Mouse (Mus musculus) layer of hippocampus, adult 18-20 months (tissue): ENCODE data around the gene Atp2a2. TPM values are rescaled to one million over a fixed set of nuclear protein-coding genes. Genes with fewer than 3 reads are reported as not detected.
"Not testable (repeated sequence)": the region's sequence is repeated elsewhere in the genome, so short reads cannot be mapped to it uniquely, and the experiment has no call there.

ENCODE experiments used
- DNase-seq, 2 experiments: peaks; one replicate each; pipeline ENCODE4 v3.0.0; 2022; ENCODE audit warnings: low spot score in 2 of 2
- total RNA-seq, 2 experiments: library from RNA; stranded (reverse); gene quantifications; 2 replicates each; pipeline ENCODE4 v1.2.3; 2021

Gene Atp2a2
- total RNA-seq, 2 experiments from 2014 or later, result 601 to 621 TPM

GRCm38 (mm10) chr5:122454442-122454841, 47.6 kb downstream of the Atp2a2 start:
- no peak for DNase-seq

- no peak for DNase-seq
Measured at GRCm38 (mm10) chr5:122453188-122453587, 48.8 kb downstream of the Atp2a2 start.

GRCm38 (mm10) chr5:122452194-122452593, 49.8 kb downstream of the Atp2a2 start:
- no peak for DNase-seq

GRCm38 (mm10) chr5:122451324-122451723, 50.7 kb downstream of the Atp2a2 start:
- no peak for DNase-seq

GRCm38 (mm10) chr5:122450913-122451317, 51.1 kb downstream of the Atp2a2 start:
- no peak for DNase-seq

- DNase-seq, result no peak
Measured at GRCm38 (mm10) chr5:122449946-122450345, 52.1 kb downstream of the Atp2a2 start.

- DNase-seq, result no peak
Measured at GRCm38 (mm10) chr5:122448869-122449268, 53.2 kb downstream of the Atp2a2 start.

- no peak for DNase-seq
Measured at GRCm38 (mm10) chr5:122447857-122448256, 54.2 kb downstream of the Atp2a2 start.

GRCm38 (mm10) chr5:122445051-122445610, 56.9 kb downstream of the Atp2a2 start:
- no peak for DNase-seq

- no peak for DNase-seq
Measured at GRCm38 (mm10) chr5:122444492-122444891, 57.5 kb downstream of the Atp2a2 start.

GRCm38 (mm10) chr5:122440095-122440630, 61.9 kb downstream of the Atp2a2 start:
- no peak for DNase-seq

- peak in 1 of 2 experiments; percentile 52 for DNase-seq
Measured at GRCm38 (mm10) chr5:122439400-122440094, 62.5 kb downstream of the Atp2a2 start.

- no peak for DNase-seq
Measured at GRCm38 (mm10) chr5:122434541-122434940, 67.5 kb downstream of the Atp2a2 start.

GRCm38 (mm10) chr5:122431221-122431620, 70.8 kb downstream of the Atp2a2 start:
- no peak for DNase-seq

GRCm38 (mm10) chr5:122430036-122430775, 71.8 kb downstream of the Atp2a2 start:
- DNase-seq, result no peak

GRCm38 (mm10) chr5:122425550-122425949, 76.5 kb downstream of the Atp2a2 start:
- DNase-seq, result no peak

GRCm38 (mm10) chr5:122423083-122423482, 78.9 kb downstream of the Atp2a2 start:
- DNase-seq, result no peak

GRCm38 (mm10) chr5:122422071-122422964, 79.7 kb downstream of the Atp2a2 start:
- DNase-seq, result peak; percentile 84 to 93

- DNase-seq, result no peak
Measured at GRCm38 (mm10) chr5:122421271-122422068, 80.6 kb downstream of the Atp2a2 start, which contains the start of gene Anapc7. TSS of gene Anapc7 (plus strand) at chr5:122421693.

- DNase-seq, result not testable (repeated sequence)
Measured at GRCm38 (mm10) chr5:122420676-122421075, 81.3 kb downstream of the Atp2a2 start.
